Mouse (Mus musculus) midbrain, embryonic 11.5 days (tissue): ENCODE measurements around the gene Foxp1. TPM values are rescaled to one million over a fixed set of nuclear protein-coding genes. Genes with fewer than 3 reads are reported as not detected.

ENCODE experiments used
- ATAC-seq: fragments of 200-750 bp; cut with Nextera tagmentation; 2 replicates; pipeline ENCODE4 v1.8.0; 2017; ENCODE audit warnings: moderate TSS enrichment, moderate library complexity; ENCODE audit not compliant: low FRiP score
- DNase-seq: peaks from one replicate; pipeline ENCODE4 v3.0.0; 2015; ENCODE audit warnings: low spot score; ENCODE audit errors: missing footprints
- H3K27ac ChIP-seq: fragments of 300-500 bp; sonication (generic); 2 replicates; pipeline ENCODE4 v1.5.1; 2014; ENCODE audit warnings: low read depth, low read length
- H3K27me3 ChIP-seq: fragments of 300-500 bp; sonication (generic); 2 replicates; pipeline ENCODE4 v1.6.1; 2014; ENCODE audit warnings: mild to moderate bottlenecking, low read length, moderate library complexity, mixed read lengths; ENCODE audit not compliant: control insufficient read depth, insufficient read depth
- H3K36me3 ChIP-seq: fragments of 300-500 bp; sonication (generic); 2 replicates; pipeline ENCODE4 v1.6.1; 2014; ENCODE audit warnings: mild to moderate bottlenecking, low read length, moderate library complexity, mixed read lengths; ENCODE audit not compliant: control insufficient read depth, insufficient read depth
- H3K4me1 ChIP-seq: fragments of 300-500 bp; sonication (generic); 2 replicates; pipeline ENCODE4 v1.6.1; 2014; ENCODE audit warnings: low read length; ENCODE audit not compliant: control insufficient read depth, insufficient read depth
- H3K4me2 ChIP-seq: fragments of 300-500 bp; sonication (generic); 2 replicates; pipeline ENCODE4 v1.6.1; 2014; ENCODE audit warnings: mild to moderate bottlenecking, moderate library complexity
- H3K4me3 ChIP-seq: fragments of 300-500 bp; sonication (generic); 2 replicates; pipeline ENCODE4 v1.5.1; 2014; ENCODE audit warnings: low read depth, low read length
- H3K9ac ChIP-seq: fragments of 300-500 bp; sonication (generic); 2 replicates; pipeline ENCODE4 v1.6.1; 2014; ENCODE audit warnings: low read length
- H3K9me3 ChIP-seq: fragments of 300-500 bp; sonication (generic); 2 replicates; pipeline ENCODE4 v1.6.1; 2016; ENCODE audit warnings: low read length; ENCODE audit not compliant: control insufficient read depth
- WGBS: fragments of 180-500 bp; shearing (Covaris S2); extraction: QIAGEN DNeasy Blood & Tissue Kit; methylation state at CpG from one replicate; pipeline ENCODE4 v1.1.7; 2014; 5-methylcytosine and 5-hydroxymethylcytosine counted together
- polyA plus RNA-seq: library from polyadenylated mRNA; unstranded; fragments of >200 nt; fragmentation: Nextera tagmentation; extraction: Ambion mirVana; gene quantifications from 2 replicates; pipeline ENCODE4 v1.2.1, GENCODE M21; 2014

Gene Foxp1
- polyA plus RNA-seq, 1 experiment from 2014 or later: 86.2 TPM

DNA sequence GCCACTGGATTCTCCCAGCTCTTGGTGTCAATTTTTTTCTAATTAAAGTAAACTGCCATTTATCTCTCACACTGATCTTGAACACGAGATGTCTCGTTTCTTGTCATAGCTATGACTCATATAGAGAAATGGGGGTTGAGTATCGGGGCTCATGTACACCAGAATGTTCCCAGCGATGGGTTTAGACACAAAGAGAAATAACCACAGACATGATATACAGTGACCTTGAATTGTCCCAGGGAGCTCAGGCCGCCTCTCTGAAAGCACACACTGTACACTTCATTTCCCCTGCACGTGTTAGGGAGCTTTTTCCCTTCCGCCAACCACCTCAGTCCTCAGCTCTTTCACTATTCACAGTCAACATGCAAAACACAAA is 529.8 kb downstream of the Foxp1 start:
- 93% methylated on average over 7 of the region's 7 CpGs for WGBS
- H3K4me1 ChIP-seq: peaks cover 18% of the 10 kb centered on the region
- ATAC-seq (no peak), DNase-seq (no peak)
- no peak overlapping the region for H3K9ac ChIP-seq
- no peak overlapping the region for H3K4me2 ChIP-seq
- no peak overlapping the region for H3K27ac ChIP-seq
- H3K36me3 ChIP-seq: no peaks in the 10 kb centered on the region
- H3K27me3 ChIP-seq: no peaks in the 10 kb centered on the region
- H3K9me3 ChIP-seq: no peaks in the 10 kb centered on the region
- no peak overlapping the region for H3K4me3 ChIP-seq

GRCm38 (mm10) chr6:98991900-98992771 is 530.4 kb downstream of the Foxp1 start:
- Histone ChIP-seq H3K27ac (no peak overlapping the region), H3K4me3 (no peak overlapping the region), H3K36me3 (no peaks in the 10 kb centered on the region), H3K9ac (no peak overlapping the region), H3K4me1 (peaks cover 18% of the 10 kb centered on the region), H3K4me2 (no peak overlapping the region), H3K9me3 (no peaks in the 10 kb centered on the region), H3K27me3 (no peaks in the 10 kb centered on the region)
- DNase-seq (no peak), ATAC-seq (no peak)
- WGBS: 77% methylated on average over 5 of the region's 5 CpGs

DNA sequence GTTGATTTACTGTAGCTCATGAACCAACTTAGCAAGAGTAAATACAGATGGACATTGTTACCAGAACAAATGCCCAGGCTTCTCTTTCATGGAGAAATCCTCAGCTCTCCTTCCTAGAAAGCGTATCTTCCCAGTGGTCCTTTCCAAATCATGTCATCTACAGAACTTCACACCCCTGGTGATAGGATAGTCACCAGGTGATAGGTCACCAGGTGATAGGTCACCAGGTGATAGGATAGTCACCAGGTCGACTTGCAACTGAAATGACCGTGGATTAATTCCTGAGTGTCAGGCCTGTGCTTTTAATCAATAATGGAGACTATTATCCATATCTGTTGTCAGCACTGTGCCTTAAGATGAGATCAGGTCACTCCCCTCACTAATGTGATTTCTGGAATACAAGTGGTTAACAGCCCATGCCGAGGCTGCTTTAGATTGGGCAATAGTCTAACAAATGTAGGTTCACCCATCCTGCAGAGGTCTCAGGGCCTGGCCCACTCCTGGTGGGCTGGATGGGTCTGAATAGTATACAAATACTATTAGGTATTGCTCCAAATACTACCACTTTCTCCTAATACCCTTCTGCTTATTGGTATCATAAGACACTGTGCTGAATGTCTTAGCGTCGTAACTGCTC is 534.9 kb downstream of the Foxp1 start:
- DNase-seq: no peak
- 92% methylated on average over 6 of the region's 6 CpGs for WGBS

GRCm38 (mm10) chr6:98985452-98985851 is 537.1 kb downstream of the Foxp1 start:
- Histone ChIP-seq H3K4me1 (no peaks in the 10 kb centered on the region), H3K4me3 (no peak overlapping the region), H3K36me3 (no peaks in the 10 kb centered on the region), H3K27me3 (no peaks in the 10 kb centered on the region), H3K9ac (no peak overlapping the region), H3K27ac (no peak overlapping the region), H3K9me3 (no peaks in the 10 kb centered on the region), H3K4me2 (no peak overlapping the region)
- no peak for ATAC-seq
- WGBS: 87% methylated on average over 2 of the region's 2 CpGs
- no peak for DNase-seq

More for the DNA sequence above, 534.9 kb downstream of the Foxp1 start:
- Histone ChIP-seq H3K9ac (no peak overlapping the region), H3K9me3 (no peaks in the 10 kb centered on the region), H3K36me3 (no peaks in the 10 kb centered on the region), H3K27ac (no peak overlapping the region), H3K4me1 (peaks cover 2% of the 10 kb centered on the region; the same call in 1 of the 2 replicates), H3K4me3 (no peak overlapping the region), H3K27me3 (no peaks in the 10 kb centered on the region), H3K4me2 (no peak overlapping the region)
- ATAC-seq: no peak

DNA sequence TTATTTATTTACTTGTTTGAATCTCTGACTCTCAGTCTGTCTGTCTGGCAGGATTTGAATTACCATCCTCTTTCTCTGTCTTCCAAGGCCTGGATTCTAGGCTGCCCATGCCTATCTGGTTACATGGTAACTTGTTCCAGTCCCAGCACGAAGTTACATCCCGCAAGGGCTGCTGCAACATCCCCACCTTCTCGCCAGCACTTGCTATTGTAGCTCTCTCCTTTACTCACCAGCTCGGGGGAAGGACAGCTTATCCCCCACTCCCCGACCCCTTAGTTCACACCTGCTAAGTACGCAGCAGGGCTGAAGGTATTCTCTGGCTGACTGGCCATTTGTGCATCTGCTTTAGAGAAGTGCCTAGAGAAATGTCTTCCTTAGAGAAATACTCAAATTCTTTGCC is 537.9 kb downstream of the Foxp1 start:
- H3K36me3 ChIP-seq: no peaks in the 10 kb centered on the region
- no peaks in the 10 kb centered on the region for H3K4me1 ChIP-seq
- WGBS: 82% methylated on average over 6 of the region's 6 CpGs
- H3K4me3 ChIP-seq: no peak overlapping the region
- no peak overlapping the region for H3K4me2 ChIP-seq
- DNase-seq (no peak), ATAC-seq (no peak)
- no peaks in the 10 kb centered on the region for H3K27me3 ChIP-seq
- no peak overlapping the region for H3K9ac ChIP-seq
- H3K9me3 ChIP-seq: no peaks in the 10 kb centered on the region
- no peak overlapping the region for H3K27ac ChIP-seq

DNA sequence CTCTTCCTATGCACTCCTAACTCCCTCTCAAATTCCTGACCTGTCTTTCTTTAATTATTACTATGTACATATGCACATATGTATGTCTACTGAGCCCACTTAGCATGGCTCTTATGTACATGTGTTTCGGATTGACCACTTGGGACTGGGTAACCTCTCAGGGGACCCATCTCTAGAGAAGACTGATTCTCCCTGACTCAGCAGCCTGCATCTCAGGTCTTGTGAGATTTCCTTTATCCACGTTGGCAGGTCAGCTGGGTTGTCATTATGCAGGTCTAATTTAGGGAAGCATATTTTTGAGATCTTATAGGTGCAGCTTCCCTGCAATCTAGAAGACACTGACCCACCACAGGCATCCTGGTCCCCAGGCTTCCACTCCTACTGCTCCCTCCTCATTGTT is 538.5 kb downstream of the Foxp1 start:
- WGBS: 88% methylated on average over 2 of the region's 2 CpGs
- H3K27me3 ChIP-seq: no peaks in the 10 kb centered on the region
- H3K36me3 ChIP-seq: no peaks in the 10 kb centered on the region
- no peak overlapping the region for H3K9ac ChIP-seq
- H3K27ac ChIP-seq: no peak overlapping the region
- DNase-seq (no peak), ATAC-seq (no peak)
- no peak overlapping the region for H3K4me2 ChIP-seq
- no peaks in the 10 kb centered on the region for H3K4me1 ChIP-seq
- no peak overlapping the region for H3K4me3 ChIP-seq
- H3K9me3 ChIP-seq: no peaks in the 10 kb centered on the region

GRCm38 (mm10) chr6:98983311-98983838 is 539.1 kb downstream of the Foxp1 start:
- H3K27ac ChIP-seq: no peak overlapping the region
- H3K9me3 ChIP-seq: no peaks in the 10 kb centered on the region
- WGBS: 91% methylated on average over 3 of the region's 3 CpGs
- ATAC-seq (no peak), DNase-seq (no peak)
- H3K9ac ChIP-seq: no peak overlapping the region
- no peaks in the 10 kb centered on the region for H3K4me1 ChIP-seq
- H3K4me3 ChIP-seq: no peak overlapping the region
- H3K36me3 ChIP-seq: no peaks in the 10 kb centered on the region
- no peaks in the 10 kb centered on the region for H3K27me3 ChIP-seq
- H3K4me2 ChIP-seq: no peak overlapping the region

DNA sequence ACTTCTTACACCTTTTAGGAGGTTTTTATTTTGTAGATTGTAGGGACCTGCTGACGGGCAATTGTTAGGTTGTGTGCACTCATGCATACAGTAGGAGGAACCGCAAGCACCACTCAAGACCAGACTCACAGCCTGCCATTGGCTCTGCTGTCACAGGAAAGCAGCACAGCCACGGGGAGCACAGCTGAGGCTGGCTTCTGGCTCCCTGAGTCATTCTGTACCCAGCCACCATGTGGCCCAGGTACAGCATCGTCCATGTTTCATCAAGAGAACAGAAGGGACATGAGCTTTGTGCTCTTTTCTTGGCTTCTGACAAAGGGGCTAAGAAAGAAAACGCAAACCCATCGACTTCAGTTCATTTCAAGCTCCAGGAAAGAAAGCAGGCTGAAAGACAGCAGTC is 541.3 kb downstream of the Foxp1 start:
- no peak for ATAC-seq
- 71% methylated on average over 6 of the region's 6 CpGs for WGBS
- Histone ChIP-seq H3K4me1 (no peaks in the 10 kb centered on the region), H3K4me2 (no peak overlapping the region), H3K4me3 (no peak overlapping the region), H3K27ac (no peak overlapping the region), H3K9ac (no peak overlapping the region), H3K36me3 (peaks cover 7% of the 10 kb centered on the region), H3K27me3 (no peaks in the 10 kb centered on the region), H3K9me3 (no peaks in the 10 kb centered on the region)
- no peak for DNase-seq

- Histone ChIP-seq H3K36me3 (peaks cover 7% of the 10 kb centered on the region), H3K27me3 (no peaks in the 10 kb centered on the region), H3K9me3 (no peaks in the 10 kb centered on the region), H3K4me2 (no peak overlapping the region), H3K27ac (no peak overlapping the region), H3K4me1 (no peaks in the 10 kb centered on the region), H3K4me3 (no peak overlapping the region), H3K9ac (no peak overlapping the region)
- ATAC-seq (no peak), DNase-seq (no peak)
- WGBS: 90% methylated on average over 7 of the region's 7 CpGs
Observed at GRCm38 (mm10) chr6:98980432-98980831, 542.1 kb downstream of the Foxp1 start.
